Comparison of ENCODE assay signal across 8 mouse cellular contexts in genomic region chr15:98707766-98708372, GRCm38 (mm10). TPM values are rescaled to one million over a fixed set of nuclear protein-coding genes. Genes with fewer than 3 reads are reported as not detected.
DNase-seq lines count a peak whose midpoint lies in the region; ATAC-seq and TF ChIP-seq lines count a peak whose summit lies in the region.

Gene Ccdc65 (plus strand): TSS chr15:98708207.

- no peak for TF ChIP-seq CTCF in G1E (IDR thresholded peaks at IDR 0.05; ENCODE audit: low read depth, low read length)
- TF ChIP-seq CTCF in forebrain, postnatal 0 days (IDR thresholded peaks at IDR 0.05; ENCODE audit: low read depth) = peak; percentile 83
- TF ChIP-seq CTCF in layer of hippocampus, adult 2 months (conservative IDR thresholded peaks at IDR 0.05) = peak; percentile 86
- peak; percentile 74 for TF ChIP-seq CTCF in lung, adult 2 months (IDR thresholded peaks at IDR 0.05; ENCODE audit: insufficient read depth, low read length)

- peak; percentile 49 for ATAC-seq in G1E (ENCODE audit: extremely low read depth, insufficient number of reproducible peaks, low FRiP score, poor library complexity, severe bottlenecking)
- ATAC-seq in forebrain, postnatal 0 days = peak; percentile 92
- ATAC-seq in neural tube, embryonic 15.5 days (ENCODE audit: low FRiP score) = peak; percentile 66; the same call in 1 of the 2 replicates

- DNase-seq in G1E (ENCODE audit: low spot score) = peak; percentile 47
- peak; percentile 79 for DNase-seq in cerebellum, adult 11 months
- DNase-seq in forebrain, postnatal 0 days = peak; percentile 90
- DNase-seq in heart, postnatal 4 days = peak; percentile 89
- DNase-seq in layer of hippocampus, adult 2 months (ENCODE audit: low spot score in 2 of 2) = peak; percentile 88
- peak; percentile 71 for DNase-seq in lung, adult 2 months
- DNase-seq in testis, postnatal 10 days (ENCODE audit: low spot score) = peak; percentile 91

- WGBS in forebrain, postnatal 0 days = 21% methylated on average over 16 of the region's 16 CpGs
- 17% methylated on average over 16 of the region's 16 CpGs for WGBS in lung, adult 2 months
- WGBS in neural tube, embryonic 15.5 days = 21% methylated on average over 16 of the region's 16 CpGs

- H3K27ac ChIP-seq in forebrain, postnatal 0 days (ENCODE audit: low read depth, low read length) = no peak within 1 kb of the TSS
- H3K27ac ChIP-seq in layer of hippocampus, adult 2 months = peak within 1 kb of the TSS; percentile 68
- H3K27ac ChIP-seq in neural tube, embryonic 15.5 days (replicated peaks) = no peak within 1 kb of the TSS

- peak within 1 kb of the TSS; percentile 47 for H3K4me2 ChIP-seq in forebrain, postnatal 0 days (ENCODE audit: low read depth)
- peak within 1 kb of the TSS; percentile 66 for H3K4me2 ChIP-seq in neural tube, embryonic 15.5 days

- peak; percentile 52; the same call in 1 of the 2 replicates for TF ChIP-seq POLR2A in lung, adult 2 months (IDR thresholded peaks at IDR 0.05; ENCODE audit: borderline replicate concordance, extremely low read depth, low read depth, low read length)

- peaks cover 15% of the 10 kb centered on the region for H3K4me1 ChIP-seq in G1E (ENCODE audit: insufficient read depth, low read depth, low read length)
- no peaks in the 10 kb centered on the region for H3K4me1 ChIP-seq in forebrain, postnatal 0 days (ENCODE audit: insufficient read depth)
- no peaks in the 10 kb centered on the region for H3K4me1 ChIP-seq in lung, adult 2 months (ENCODE audit: control insufficient read depth, insufficient read depth, low read length)
- H3K4me1 ChIP-seq in neural tube, embryonic 15.5 days = peaks cover 12% of the 10 kb centered on the region

- H3K36me3 ChIP-seq in G1E (replicated peaks) = no peaks in the 10 kb centered on the region
- H3K36me3 ChIP-seq in forebrain, postnatal 0 days (ENCODE audit: insufficient read depth) = no peaks in the 10 kb centered on the region
- no peaks in the 10 kb centered on the region for H3K36me3 ChIP-seq in neural tube, embryonic 15.5 days

- peak within 1 kb of the TSS; percentile 65 for H3K4me3 ChIP-seq in G1E (ENCODE audit: low read depth, low read length)
- peak within 1 kb of the TSS; percentile 37 for H3K4me3 ChIP-seq in forebrain, postnatal 0 days (ENCODE audit: low read depth, low read length)
- peak within 1 kb of the TSS; percentile 79 for H3K4me3 ChIP-seq in layer of hippocampus, adult 2 months
- peak within 1 kb of the TSS; percentile 8 for H3K4me3 ChIP-seq in lung, adult 2 months (replicated peaks; ENCODE audit: extremely low read depth, low read depth, low read length)
- peak within 1 kb of the TSS; percentile 44 for H3K4me3 ChIP-seq in neural tube, embryonic 15.5 days (replicated peaks)

- H3K27me3 ChIP-seq in G1E (ENCODE audit: insufficient read depth, low read length) = peaks cover 48% of the 10 kb centered on the region
- no peaks in the 10 kb centered on the region for H3K27me3 ChIP-seq in forebrain, postnatal 0 days (ENCODE audit: insufficient read depth, low read length)
- H3K27me3 ChIP-seq in neural tube, embryonic 15.5 days (replicated peaks) = peaks cover 11% of the 10 kb centered on the region

- peak within 1 kb of the TSS; percentile 43 for H3K9ac ChIP-seq in forebrain, postnatal 0 days
- peak within 1 kb of the TSS; percentile 44 for H3K9ac ChIP-seq in neural tube, embryonic 15.5 days (replicated peaks)

- no peaks in the 10 kb centered on the region for H3K9me3 ChIP-seq in G1E (replicated peaks)
- no peaks in the 10 kb centered on the region for H3K9me3 ChIP-seq in forebrain, postnatal 0 days (ENCODE audit: low read length)
- H3K9me3 ChIP-seq in neural tube, embryonic 15.5 days (replicated peaks) = no peaks in the 10 kb centered on the region

RNA-seq across cellular contexts. Expression of gene Ccdc65, which starts in this region (rescaled TPM):
- 1.0 TPM in 1 of 2 replicates, not detected in the other for total RNA-seq in G1E (2014; fragmentation: Nextera tagmentation)
- total RNA-seq in G1E (2017) = 0.06 and 0.60 TPM in 2 replicates
- not detected in 2 replicates for polyA plus RNA-seq in G1E (2012)
- 6.1 and 8.2 TPM in 2 replicates for total RNA-seq in forebrain, postnatal 0 days (2014; rRNA removed)
- polyA plus RNA-seq in forebrain, postnatal 0 days (2015; fragmentation: Nextera tagmentation; extraction: Ambion mirVana) = 5.6 and 10.5 TPM in 2 replicates
- under 1 TPM; 0.38 to 0.55 TPM for total RNA-seq in heart, postnatal 4 days (2021)
- total RNA-seq in layer of hippocampus, adult 2 months (2021) = 1 to 10 TPM; 6.7 to 9.5 TPM
- 3.1 and 3.6 TPM in 2 replicates for polyA plus RNA-seq in lung, adult 2 months (2012; rRNA removed)
- polyA plus RNA-seq in neural tube, embryonic 15.5 days (2015; fragmentation: Nextera tagmentation; extraction: Ambion mirVana) = 6.4 and 7.5 TPM in 2 replicates

Comparison
In these comparisons a context has a peak if more than half of its experiments do, and no peak if none do; other contexts are left out.
1. Peak in DNase-seq in heart, postnatal 4 days; RNA of the gene not detected or under 1 TPM.
2. H3K4me3 ChIP-seq: peak in every context shown above with its lines; median percentile 79 in layer of hippocampus, adult 2 months; 65 in G1E; 44 in neural tube, embryonic 15.5 days; 37 in forebrain, postnatal 0 days; 8 in lung, adult 2 months.